Mouse (Mus musculus): ENCODE data around the gene Exosc8. TPM values are rescaled to one million over a fixed set of nuclear protein-coding genes. Genes with fewer than 3 reads are reported as not detected.
"Not testable (repeated sequence)": the region's sequence is repeated elsewhere in the genome, so short reads cannot be mapped to it uniquely, and the experiment has no call there.

Gene Exosc8
- polyA plus RNA-seq, 1 experiment from 2014 or later, result 101 TPM

- Histone ChIP-seq H3K27me3 (replicated peaks; ENCODE audit: control insufficient read depth, insufficient read depth, low read length) (no peaks in the 10 kb centered on the region), H3K9me3 (replicated peaks; ENCODE audit: control insufficient read depth, low read length) (no peaks in the 10 kb centered on the region), H3K4me3 (ENCODE audit: low read depth, low read length) (no peak overlapping the region), H3K4me2 (ENCODE audit: low read length) (no peak overlapping the region), H3K27ac (ENCODE audit: low read depth, low read length) (no peak overlapping the region), H3K4me1 (ENCODE audit: control insufficient read depth, insufficient read depth, low read length) (no peaks in the 10 kb centered on the region), H3K36me3 (ENCODE audit: control insufficient read depth, insufficient read depth, low read length) (peaks cover 75% of the 10 kb centered on the region), H3K9ac (ENCODE audit: low read length) (no peak overlapping the region)
- DNase-seq (ENCODE audit: low spot score), result no peak
- 94% methylated on average over 2 of the region's 2 CpGs for WGBS
- no peak for ATAC-seq
Measured at GRCm38 (mm10) chr3:54727588-54727987, 7.6 kb downstream of the Exosc8 start.

- no peaks in the 10 kb centered on the region for H3K27me3 ChIP-seq (replicated peaks; ENCODE audit: control insufficient read depth, insufficient read depth, low read length)
- H3K4me1 ChIP-seq (ENCODE audit: control insufficient read depth, insufficient read depth, low read length), result no peaks in the 10 kb centered on the region
- no peaks in the 10 kb centered on the region for H3K9me3 ChIP-seq (replicated peaks; ENCODE audit: control insufficient read depth, low read length)
- H3K36me3 ChIP-seq (ENCODE audit: control insufficient read depth, insufficient read depth, low read length), result peaks cover 78% of the 10 kb centered on the region
- no peak overlapping the region for H3K9ac ChIP-seq (ENCODE audit: low read length)
- 84% methylated on average over 2 of the region's 2 CpGs for WGBS
- ATAC-seq (no peak), DNase-seq (ENCODE audit: low spot score) (no peak)
- H3K4me2 ChIP-seq (ENCODE audit: low read length), result no peak overlapping the region
- no peak overlapping the region for H3K4me3 ChIP-seq (ENCODE audit: low read depth, low read length)
- no peak overlapping the region for H3K27ac ChIP-seq (ENCODE audit: low read depth, low read length)
Measured at GRCm38 (mm10) chr3:54725344-54725743, 9.8 kb downstream of the Exosc8 start.

GRCm38 (mm10) chr3:54723741-54724500 is 11.3 kb downstream of the Exosc8 start:
- H3K4me1 ChIP-seq (ENCODE audit: control insufficient read depth, insufficient read depth, low read length), result no peaks in the 10 kb centered on the region
- no peaks in the 10 kb centered on the region for H3K9me3 ChIP-seq (replicated peaks; ENCODE audit: control insufficient read depth, low read length)
- H3K4me3 ChIP-seq (ENCODE audit: low read depth, low read length), result no peak overlapping the region
- H3K9ac ChIP-seq (ENCODE audit: low read length), result no peak overlapping the region
- H3K27me3 ChIP-seq (replicated peaks; ENCODE audit: control insufficient read depth, insufficient read depth, low read length), result no peaks in the 10 kb centered on the region
- H3K4me2 ChIP-seq (ENCODE audit: low read length), result no peak overlapping the region
- H3K27ac ChIP-seq (ENCODE audit: low read depth, low read length), result no peak overlapping the region
- no peak for DNase-seq (ENCODE audit: low spot score)
- 89% methylated on average over 10 of the region's 10 CpGs for WGBS
- peaks cover 69% of the 10 kb centered on the region for H3K36me3 ChIP-seq (ENCODE audit: control insufficient read depth, insufficient read depth, low read length)
- ATAC-seq, result no peak

GRCm38 (mm10) chr3:54718947-54719346 is 16.2 kb downstream of the Exosc8 start:
- Histone ChIP-seq H3K9me3 (replicated peaks; ENCODE audit: control insufficient read depth, low read length) (no peaks in the 10 kb centered on the region), H3K36me3 (ENCODE audit: control insufficient read depth, insufficient read depth, low read length) (peaks cover 79% of the 10 kb centered on the region), H3K27me3 (replicated peaks; ENCODE audit: control insufficient read depth, insufficient read depth, low read length) (no peaks in the 10 kb centered on the region), H3K9ac (ENCODE audit: low read length) (no peak overlapping the region), H3K4me1 (ENCODE audit: control insufficient read depth, insufficient read depth, low read length) (no peaks in the 10 kb centered on the region), H3K4me3 (ENCODE audit: low read depth, low read length) (no peak overlapping the region), H3K27ac (ENCODE audit: low read depth, low read length) (no peak overlapping the region), H3K4me2 (ENCODE audit: low read length) (no peak overlapping the region)
- ATAC-seq, result no peak
- DNase-seq (ENCODE audit: low spot score), result no peak
- 77% methylated on average over 3 of the region's 3 CpGs for WGBS

GRCm38 (mm10) chr3:54717348-54717747 is 17.8 kb downstream of the Exosc8 start:
- peaks cover 73% of the 10 kb centered on the region for H3K36me3 ChIP-seq (ENCODE audit: control insufficient read depth, insufficient read depth, low read length)
- no peaks in the 10 kb centered on the region for H3K27me3 ChIP-seq (replicated peaks; ENCODE audit: control insufficient read depth, insufficient read depth, low read length)
- 89% methylated on average over 6 of the region's 6 CpGs for WGBS

GRCm38 (mm10) chr3:54715461-54715860 is 19.7 kb downstream of the Exosc8 start:
- Histone ChIP-seq H3K4me2 (ENCODE audit: low read length) (no peak overlapping the region), H3K4me1 (ENCODE audit: control insufficient read depth, insufficient read depth, low read length) (no peaks in the 10 kb centered on the region), H3K9me3 (replicated peaks; ENCODE audit: control insufficient read depth, low read length) (no peaks in the 10 kb centered on the region), H3K27ac (ENCODE audit: low read depth, low read length) (no peak overlapping the region), H3K36me3 (ENCODE audit: control insufficient read depth, insufficient read depth, low read length) (peaks cover 73% of the 10 kb centered on the region), H3K27me3 (replicated peaks; ENCODE audit: control insufficient read depth, insufficient read depth, low read length) (no peaks in the 10 kb centered on the region), H3K9ac (ENCODE audit: low read length) (no peak overlapping the region), H3K4me3 (ENCODE audit: low read depth, low read length) (no peak overlapping the region)
- 94% methylated on average over 6 of the region's 6 CpGs for WGBS
- DNase-seq (ENCODE audit: low spot score) (no peak), ATAC-seq (no peak)

More at GRCm38 (mm10) chr3:54717348-54717747, 17.8 kb downstream of the Exosc8 start:
- H3K4me2 ChIP-seq (ENCODE audit: low read length), result no peak overlapping the region
- H3K9ac ChIP-seq (ENCODE audit: low read length), result no peak overlapping the region
- no peak overlapping the region for H3K4me3 ChIP-seq (ENCODE audit: low read depth, low read length)
- no peaks in the 10 kb centered on the region for H3K9me3 ChIP-seq (replicated peaks; ENCODE audit: control insufficient read depth, low read length)
- DNase-seq (ENCODE audit: low spot score) (no peak), ATAC-seq (no peak)
- no peaks in the 10 kb centered on the region for H3K4me1 ChIP-seq (ENCODE audit: control insufficient read depth, insufficient read depth, low read length)
- H3K27ac ChIP-seq (ENCODE audit: low read depth, low read length), result no peak overlapping the region

GRCm38 (mm10) chr3:54714253-54714652 is 20.9 kb downstream of the Exosc8 start, which contains the start of gene Gm21958:
TSS of gene Gm21958 (minus strand) at chr3:54714353.
- ATAC-seq (no peak), DNase-seq (ENCODE audit: low spot score) (no peak)
- WGBS, result 93% methylated on average over 6 of the region's 6 CpGs
- H3K9me3 ChIP-seq (replicated peaks; ENCODE audit: control insufficient read depth, low read length), result no peaks in the 10 kb centered on the region
- H3K4me2 ChIP-seq (ENCODE audit: low read length), result no peak within 1 kb of the TSS
- no peak within 1 kb of the TSS for H3K9ac ChIP-seq (ENCODE audit: low read length)
- H3K4me1 ChIP-seq (ENCODE audit: control insufficient read depth, insufficient read depth, low read length), result no peaks in the 10 kb centered on the region
- no peak within 1 kb of the TSS for H3K27ac ChIP-seq (ENCODE audit: low read depth, low read length)
- no peaks in the 10 kb centered on the region for H3K27me3 ChIP-seq (replicated peaks; ENCODE audit: control insufficient read depth, insufficient read depth, low read length)
- peaks cover 82% of the 10 kb centered on the region for H3K36me3 ChIP-seq (ENCODE audit: control insufficient read depth, insufficient read depth, low read length)
- H3K4me3 ChIP-seq (ENCODE audit: low read depth, low read length), result no peak within 1 kb of the TSS

GRCm38 (mm10) chr3:54708972-54709371 is 26.2 kb downstream of the Exosc8 start:
- Histone ChIP-seq H3K27me3 (replicated peaks; ENCODE audit: control insufficient read depth, insufficient read depth, low read length) (no peaks in the 10 kb centered on the region), H3K4me3 (ENCODE audit: low read depth, low read length) (no peak overlapping the region), H3K4me2 (ENCODE audit: low read length) (no peak overlapping the region), H3K4me1 (ENCODE audit: control insufficient read depth, insufficient read depth, low read length) (no peaks in the 10 kb centered on the region), H3K27ac (ENCODE audit: low read depth, low read length) (no peak overlapping the region), H3K9ac (ENCODE audit: low read length) (no peak overlapping the region), H3K36me3 (ENCODE audit: control insufficient read depth, insufficient read depth, low read length) (peaks cover 77% of the 10 kb centered on the region), H3K9me3 (replicated peaks; ENCODE audit: control insufficient read depth, low read length) (no peaks in the 10 kb centered on the region)
- no peak for DNase-seq (ENCODE audit: low spot score)
- no peak for ATAC-seq
- WGBS, result 91% methylated on average over 9 of the region's 9 CpGs

- not testable (repeated sequence) for H3K9ac ChIP-seq (ENCODE audit: low read length); H3K4me1 ChIP-seq (ENCODE audit: control insufficient read depth, insufficient read depth, low read length); H3K4me3 ChIP-seq (ENCODE audit: low read depth, low read length); H3K27ac ChIP-seq (ENCODE audit: low read depth, low read length); H3K9me3 ChIP-seq (replicated peaks; ENCODE audit: control insufficient read depth, low read length); H3K27me3 ChIP-seq (replicated peaks; ENCODE audit: control insufficient read depth, insufficient read depth, low read length); ATAC-seq; DNase-seq (ENCODE audit: low spot score); H3K4me2 ChIP-seq (ENCODE audit: low read length)
- WGBS, result 96% methylated on average over 8 of the region's 8 CpGs
- peaks cover 64% of the 10 kb centered on the region for H3K36me3 ChIP-seq (ENCODE audit: control insufficient read depth, insufficient read depth, low read length)
Measured at GRCm38 (mm10) chr3:54704106-54704505, 31.1 kb downstream of the Exosc8 start.

All from forebrain, embryonic 14.5 days (tissue).